Mouse (Mus musculus) olfactory bulb, adult 2 months (tissue): ENCODE results near the gene Acox3.

Experiments used
- CTCF ChIP-seq: fragments of 200-500 bp; IDR thresholded peaks from 2 replicates; pipeline ENCODE4 v1.5.1; 2012; ENCODE audit warnings: low read depth, mild to moderate bottlenecking, low read length, moderate library complexity; ENCODE audit not compliant: insufficient read depth
- POLR2A ChIP-seq: fragments of 200-500 bp; IDR thresholded peaks from 2 replicates; pipeline ENCODE4 v1.6.1; 2012; ENCODE audit warnings: mild to moderate bottlenecking, low read depth, low read length, moderate library complexity; ENCODE audit not compliant: insufficient read depth

GRCm38 (mm10) chr5:35643401-35644048, 60.7 kb downstream of the Acox3 start:
- no peak for TF ChIP-seq CTCF
- TF ChIP-seq POLR2A = no peak
